Mouse (Mus musculus) fat pad, adult 2 months (tissue): ENCODE measurements around the gene Rassf10.
"Not testable (repeated sequence)": the region's sequence is repeated elsewhere in the genome, so short reads cannot be mapped to it uniquely, and the experiment has no call there.

Experiments
- DNase-seq: peaks from one replicate; pipeline ENCODE4 v3.0.0-alpha.2; 2011; ENCODE audit warnings: low read depth, low spot score; ENCODE audit errors: extremely low read depth

The Rassf10 gene

GRCm38 (mm10) chr7:112953777-112954291 lies at the start of gene Rassf10:
Gene Rassf10, plus strand, starts transcription at chr7:112953962.
- DNase-seq, result no peak

DNA sequence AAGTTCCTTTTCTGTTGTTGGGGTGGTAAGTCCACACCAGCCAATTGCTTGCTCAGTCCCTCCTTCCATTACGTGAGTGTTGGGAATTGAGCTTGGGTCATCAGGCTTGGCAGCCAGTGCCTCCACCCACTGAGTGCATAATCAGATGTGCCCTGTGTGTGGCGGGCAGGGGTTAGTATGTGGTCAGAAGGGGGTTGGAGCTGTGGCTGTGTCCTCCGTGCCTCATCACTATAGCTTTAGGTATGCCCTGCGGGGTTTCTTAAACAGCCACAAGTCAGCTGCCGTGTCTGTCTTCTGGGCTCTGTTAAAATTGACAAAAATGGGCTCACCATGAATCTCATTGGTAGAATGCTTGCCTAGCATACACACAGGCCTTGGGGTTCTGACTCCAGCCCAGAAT lies 46.9 kb upstream of the Rassf10 start:
- DNase-seq, result no peak

- DNase-seq, result no peak
Measured at GRCm38 (mm10) chr7:112907468-112907867, 46.3 kb upstream of the Rassf10 start.

DNA sequence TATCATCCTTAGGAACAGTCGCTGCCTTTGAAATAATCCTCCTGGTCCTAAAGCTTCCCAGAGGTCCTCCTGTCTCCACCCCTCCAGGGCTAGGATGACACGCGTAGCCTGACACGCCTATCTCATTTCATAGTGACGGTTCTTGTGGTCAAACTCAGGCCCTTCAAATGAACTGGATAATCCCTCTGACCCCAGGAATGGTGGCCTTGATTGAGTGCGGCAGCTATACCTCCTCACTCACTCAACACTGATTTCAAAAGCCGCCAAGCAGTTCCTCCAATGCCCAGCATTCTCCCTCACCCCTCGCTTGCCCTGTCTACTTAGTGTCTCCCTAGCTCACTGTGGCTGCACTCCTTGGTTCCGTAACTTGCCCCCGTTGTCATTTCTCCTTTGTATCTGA lies 44.6 kb upstream of the Rassf10 start:
- DNase-seq, result no peak

- DNase-seq, result no peak
Measured at GRCm38 (mm10) chr7:112912969-112913368, 40.8 kb upstream of the Rassf10 start.

- no peak for DNase-seq
Measured at GRCm38 (mm10) chr7:112915571-112915970, 38.2 kb upstream of the Rassf10 start.

DNA sequence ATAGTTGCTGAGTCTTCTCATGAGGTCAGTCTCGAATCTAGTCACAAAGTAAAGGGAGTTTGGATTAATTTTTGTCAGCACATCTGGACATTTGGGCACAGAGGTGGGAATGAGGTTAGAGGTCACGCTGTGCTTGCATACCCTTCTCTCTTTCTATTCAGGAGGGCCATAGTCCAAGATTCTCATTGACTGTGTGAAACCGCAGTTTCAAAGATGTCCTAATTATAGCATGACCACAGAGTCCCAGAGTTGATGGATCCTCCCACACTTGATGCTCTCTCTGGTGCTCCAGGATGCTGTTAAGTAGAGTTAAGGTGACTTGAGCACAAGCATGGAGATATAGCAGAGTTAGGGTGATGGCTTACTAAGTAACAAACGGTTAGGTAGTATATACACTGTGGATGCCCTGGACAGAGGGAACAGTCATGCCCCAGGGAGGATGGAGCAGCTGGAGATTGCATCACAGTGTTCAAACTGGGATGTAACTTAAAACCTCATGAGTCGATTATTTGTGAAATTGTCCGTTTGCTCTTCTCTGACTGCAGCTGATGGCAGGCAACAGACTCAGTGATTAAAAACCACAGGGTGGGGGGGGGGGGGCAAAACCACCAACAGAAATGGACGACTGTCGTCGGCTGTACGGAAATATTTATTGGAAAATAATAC lies 36.0 kb upstream of the Rassf10 start:
- DNase-seq, result no peak

- DNase-seq, result no peak
Measured at GRCm38 (mm10) chr7:112918279-112918991, 35.3 kb upstream of the Rassf10 start.

- DNase-seq, result no peak
Measured at GRCm38 (mm10) chr7:112919845-112920244, 33.9 kb upstream of the Rassf10 start.

DNA sequence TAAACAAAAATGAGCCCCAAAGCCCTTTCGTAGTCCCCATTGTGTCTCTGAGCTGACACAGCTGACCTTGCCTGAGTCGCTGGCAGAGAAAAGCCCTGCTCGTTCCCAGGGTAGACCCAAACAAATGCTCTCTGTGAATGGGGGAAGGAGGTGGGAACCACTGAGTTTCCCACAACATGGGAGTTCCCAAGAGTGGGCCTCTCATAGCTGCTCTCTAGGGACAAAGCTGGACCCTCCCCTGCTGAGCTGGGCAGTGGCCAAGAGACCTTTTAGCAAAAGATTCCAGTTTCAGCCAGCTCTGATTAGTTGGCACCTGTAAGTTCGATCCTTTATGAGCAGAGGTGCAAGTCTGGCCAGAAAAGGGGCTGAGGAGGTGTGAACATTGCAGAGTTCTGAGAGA lies 31.0 kb upstream of the Rassf10 start:
- no peak for DNase-seq

- DNase-seq, result no peak
Measured at GRCm38 (mm10) chr7:112923712-112924111, 30.1 kb upstream of the Rassf10 start.

GRCm38 (mm10) chr7:112930669-112931068 lies 23.1 kb upstream of the Rassf10 start:
- no peak for DNase-seq

GRCm38 (mm10) chr7:112935876-112936275 lies 17.9 kb upstream of the Rassf10 start:
- DNase-seq, result not testable (repeated sequence)

DNA sequence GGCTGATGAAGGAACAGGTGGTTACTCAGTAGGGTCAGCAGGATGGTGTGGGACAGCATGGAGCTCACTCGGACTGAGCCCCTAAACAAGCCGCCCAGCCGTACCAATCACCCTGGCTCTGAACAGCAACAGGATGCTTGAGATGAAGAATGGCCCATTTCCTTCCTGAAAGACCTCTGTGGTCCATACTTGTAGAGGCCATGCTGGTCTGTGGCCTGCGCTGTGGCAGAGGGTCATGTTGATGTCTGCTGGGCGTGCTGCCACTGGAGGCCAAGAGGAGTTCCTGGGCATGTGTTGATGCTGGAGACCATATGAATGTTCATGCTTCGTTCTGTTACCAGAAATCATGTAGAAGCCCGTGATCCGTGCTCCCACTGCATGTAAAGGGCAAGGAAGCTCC lies 16.7 kb upstream of the Rassf10 start:
- no peak for DNase-seq

DNA sequence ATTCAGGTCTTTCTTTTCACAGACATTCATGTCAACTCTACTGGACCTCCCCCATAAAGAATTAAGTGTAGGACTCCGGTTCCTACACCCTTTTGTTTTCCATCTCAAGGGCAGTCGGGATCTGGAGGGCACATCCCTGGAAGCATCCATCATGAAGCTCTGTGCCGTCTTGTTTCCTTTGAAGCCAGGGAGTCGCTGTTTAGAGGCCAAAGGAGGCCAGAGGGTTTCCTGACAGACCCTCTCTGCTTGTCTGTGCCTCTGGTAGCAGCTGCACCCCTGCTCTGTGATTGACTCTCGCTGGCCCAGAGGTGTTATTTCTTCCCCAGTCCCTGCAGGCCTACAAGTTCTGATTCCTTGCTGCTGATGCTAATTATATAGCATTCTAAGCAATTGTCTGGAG lies 14.8 kb upstream of the Rassf10 start:
- no peak for DNase-seq

DNA sequence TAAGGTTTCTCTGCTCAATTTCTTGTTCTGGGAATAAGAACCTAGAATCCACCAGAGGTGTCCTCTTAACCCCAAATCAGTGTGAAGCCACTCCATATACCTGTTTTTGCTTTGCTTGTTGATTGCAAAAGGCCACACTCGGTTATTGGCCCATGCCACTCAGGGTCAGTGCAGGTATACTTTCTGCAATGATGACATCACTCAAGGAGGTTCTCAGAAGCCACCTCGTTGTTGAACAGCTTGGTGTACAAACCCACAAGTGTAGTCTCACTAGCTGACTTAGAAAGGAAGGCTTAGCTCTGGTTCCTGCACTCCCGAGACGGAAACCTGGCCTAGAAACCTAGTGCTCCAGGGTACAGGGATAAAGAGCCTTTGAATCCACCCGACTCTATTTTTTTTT lies 11.2 kb upstream of the Rassf10 start:
- DNase-seq, result no peak

GRCm38 (mm10) chr7:112943056-112943455 lies 10.7 kb upstream of the Rassf10 start:
- no peak for DNase-seq

DNA sequence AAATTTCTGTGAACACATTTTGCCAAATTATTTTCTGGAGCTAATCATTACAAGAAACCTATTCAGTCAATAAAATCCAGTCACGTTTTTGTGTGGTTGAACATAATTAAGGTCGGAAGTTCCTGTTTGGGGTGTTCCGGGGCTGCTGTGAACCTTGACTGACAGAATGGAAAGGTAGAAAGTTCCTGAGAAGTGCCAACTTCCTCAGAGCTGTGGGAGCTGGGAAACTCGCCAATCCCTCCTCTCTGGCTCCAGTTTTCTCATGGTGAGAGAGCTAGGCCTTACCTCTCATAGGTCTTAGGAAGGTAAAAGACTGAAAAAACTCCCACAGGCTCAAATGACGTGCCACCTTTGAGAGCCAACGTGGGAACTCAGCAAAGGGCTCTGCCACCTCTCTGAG lies 7.1 kb upstream of the Rassf10 start:
- DNase-seq, result no peak

GRCm38 (mm10) chr7:112954351-112955102 lies 765 bp downstream of the Rassf10 start:
- no peak for DNase-seq

- no peak for DNase-seq
Measured at GRCm38 (mm10) chr7:112955103-112955827, 1.5 kb downstream of the Rassf10 start.

DNA sequence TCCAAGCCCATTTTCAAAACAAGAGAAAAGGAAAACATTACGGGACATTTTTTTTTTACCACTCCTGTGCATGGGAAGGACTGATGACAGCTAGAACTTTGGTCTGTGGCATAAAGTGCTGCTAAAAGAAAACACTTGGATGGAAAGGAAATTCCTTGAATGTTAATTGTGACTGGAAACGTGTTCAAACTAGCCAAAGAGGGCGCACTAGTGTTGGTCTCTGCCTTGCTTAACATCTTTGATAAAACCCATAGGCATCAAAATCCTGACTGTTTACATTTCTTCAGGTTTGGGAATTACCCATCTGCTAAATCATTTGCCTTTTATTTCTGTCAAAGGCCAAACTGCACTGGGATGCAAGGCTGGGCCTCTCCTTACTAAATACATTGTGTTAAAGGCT lies 2.2 kb downstream of the Rassf10 start:
- no peak for DNase-seq
